In the genomic region with DNA sequence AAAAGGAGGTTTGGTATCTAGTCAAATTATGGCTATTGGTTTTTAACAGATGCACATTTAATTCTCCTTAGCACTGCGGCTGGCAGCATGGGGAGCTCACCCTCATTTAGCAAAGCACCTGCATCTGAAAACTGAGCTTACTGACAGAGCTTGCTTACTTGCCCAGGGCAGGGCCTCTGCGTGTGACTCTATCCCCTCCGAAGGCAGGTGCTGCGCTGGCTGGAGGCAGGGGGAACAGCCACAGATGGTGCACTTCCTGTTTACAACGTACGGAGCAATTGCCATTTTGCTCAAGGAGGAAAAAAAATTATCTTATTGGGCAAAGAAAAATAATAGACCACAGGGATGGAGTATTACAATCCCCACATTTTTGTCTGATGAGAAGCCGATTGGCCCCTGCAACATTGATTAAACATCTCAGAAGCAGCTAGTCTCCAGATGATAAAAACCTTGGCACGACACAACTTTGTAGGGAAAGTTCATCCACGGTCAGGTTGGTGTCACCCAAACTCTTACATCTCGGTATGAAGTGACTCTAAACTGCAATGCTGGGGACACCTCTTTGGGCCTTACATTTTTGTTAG, we compare ENCODE assay signal across 20 mouse cellular contexts.
A peak's percentile ranks its signal among the peaks of the same experiment; 100 is the strongest.
DNase-seq lines count a peak whose midpoint lies in the region; ATAC-seq lines count a peak whose summit lies in the region.
"Had no signal": no experiment of that assay in that cellular context is flagged by ENCODE, and none has a peak within 500 bp of the region (broad histone marks: within the 10 kb centered on the region; RNA-seq: fewer than 3 reads in every experiment).

No protein-coding gene starts in this region.

- peaks cover 6% of the 10 kb centered on the region; the same call in 1 of the 2 replicates for H3K4me1 ChIP-seq in limb, embryonic 11.5 days (ENCODE audit: control insufficient read depth, insufficient read depth, low read length)
- H3K4me1 ChIP-seq in hindbrain, embryonic 13.5 days (replicated peaks): no peaks in the 10 kb centered on the region
- no peaks in the 10 kb centered on the region for H3K4me1 ChIP-seq in midbrain, embryonic 15.5 days
- H3K4me1 ChIP-seq: hindbrain, embryonic 15.5 days; intestine, embryonic 15.5 days; liver, embryonic 15.5 days; midbrain, embryonic 13.5 days had no signal

- H3K4me3 ChIP-seq in limb, embryonic 11.5 days (ENCODE audit: low read depth, low read length): no peak overlapping the region
- no peak overlapping the region for H3K4me3 ChIP-seq in hindbrain, embryonic 13.5 days
- no peak overlapping the region for H3K4me3 ChIP-seq in midbrain, embryonic 15.5 days
- H3K4me3 ChIP-seq: embryonic facial prominence, embryonic 15.5 days; hindbrain, embryonic 15.5 days; intestine, embryonic 15.5 days; limb, embryonic 15.5 days; liver, embryonic 15.5 days; midbrain, embryonic 13.5 days had no signal

- H3K9ac ChIP-seq in limb, embryonic 11.5 days (ENCODE audit: low read length): no peak overlapping the region
- H3K9ac ChIP-seq in hindbrain, embryonic 13.5 days: no peak overlapping the region
- no peak overlapping the region for H3K9ac ChIP-seq in midbrain, embryonic 15.5 days
- H3K9ac ChIP-seq: embryonic facial prominence, embryonic 15.5 days; hindbrain, embryonic 15.5 days; intestine, embryonic 15.5 days; limb, embryonic 15.5 days; liver, embryonic 15.5 days; midbrain, embryonic 13.5 days had no signal

- H3K9me3 ChIP-seq in limb, embryonic 11.5 days (ENCODE audit: control insufficient read depth, low read length): no peaks in the 10 kb centered on the region
- no peaks in the 10 kb centered on the region for H3K9me3 ChIP-seq in hindbrain, embryonic 13.5 days
- no peaks in the 10 kb centered on the region for H3K9me3 ChIP-seq in midbrain, embryonic 15.5 days
- H3K9me3 ChIP-seq: embryonic facial prominence, embryonic 15.5 days; hindbrain, embryonic 15.5 days; intestine, embryonic 15.5 days; limb, embryonic 15.5 days; liver, embryonic 15.5 days; midbrain, embryonic 13.5 days had no signal

- 38% methylated on average over 10 of the region's 10 CpGs for WGBS in limb, embryonic 11.5 days
- 79% methylated on average over 10 of the region's 10 CpGs for WGBS in hindbrain, embryonic 13.5 days
- 85% methylated on average over 10 of the region's 10 CpGs for WGBS in midbrain, embryonic 15.5 days

- peak; percentile 44 for DNase-seq in CD4-positive, CD25-positive, alpha-beta regulatory T cell, adult 2 months (ENCODE audit: low read depth, low spot score)
- peak; percentile 17 for DNase-seq in heart, adult 8-10 months (ENCODE audit: low spot score)
- no peak for DNase-seq in heart, postnatal 25 days (ENCODE audit: low spot score)
- peak; percentile 24 for DNase-seq in limb, embryonic 11.5 days (ENCODE audit: low spot score)
- peak; percentile 88 for DNase-seq in thymus, postnatal 14 days
- DNase-seq: adrenal gland, postnatal 25 days; cerebellum, adult 11 months; cerebellum, postnatal 14 days; lung, postnatal 10 days had no signal

- no peak overlapping the region for H3K4me2 ChIP-seq in limb, embryonic 11.5 days (ENCODE audit: low read depth, severe bottlenecking)
- H3K4me2 ChIP-seq in hindbrain, embryonic 13.5 days: no peak overlapping the region
- H3K4me2 ChIP-seq in midbrain, embryonic 15.5 days: no peak overlapping the region
- H3K4me2 ChIP-seq: embryonic facial prominence, embryonic 15.5 days; hindbrain, embryonic 15.5 days; intestine, embryonic 15.5 days; limb, embryonic 15.5 days; liver, embryonic 15.5 days; midbrain, embryonic 13.5 days had no signal

- H3K36me3 ChIP-seq in limb, embryonic 11.5 days (ENCODE audit: control insufficient read depth, insufficient read depth, low read length): no peaks in the 10 kb centered on the region
- no peaks in the 10 kb centered on the region for H3K36me3 ChIP-seq in hindbrain, embryonic 13.5 days
- no peaks in the 10 kb centered on the region for H3K36me3 ChIP-seq in midbrain, embryonic 15.5 days (replicated peaks)
- H3K36me3 ChIP-seq: embryonic facial prominence, embryonic 15.5 days; hindbrain, embryonic 15.5 days; intestine, embryonic 15.5 days; limb, embryonic 15.5 days; liver, embryonic 15.5 days; midbrain, embryonic 13.5 days had no signal

- no peaks in the 10 kb centered on the region for H3K27me3 ChIP-seq in limb, embryonic 11.5 days (ENCODE audit: control insufficient read depth, insufficient read depth, low read length)
- no peaks in the 10 kb centered on the region for H3K27me3 ChIP-seq in hindbrain, embryonic 13.5 days
- H3K27me3 ChIP-seq in midbrain, embryonic 15.5 days (replicated peaks): no peaks in the 10 kb centered on the region
- H3K27me3 ChIP-seq: embryonic facial prominence, embryonic 15.5 days; hindbrain, embryonic 15.5 days; intestine, embryonic 15.5 days; limb, embryonic 15.5 days; liver, embryonic 15.5 days; midbrain, embryonic 13.5 days had no signal

- intact Hi-C loops in heart, postnatal 25 days (cut with DNase I): no loop called here

- H3K27ac ChIP-seq in limb, embryonic 11.5 days (replicated peaks; ENCODE audit: low read depth, low read length): no peak overlapping the region
- no peak overlapping the region for H3K27ac ChIP-seq in hindbrain, embryonic 13.5 days
- no peak overlapping the region for H3K27ac ChIP-seq in midbrain, embryonic 15.5 days
- H3K27ac ChIP-seq: embryonic facial prominence, embryonic 15.5 days; hindbrain, embryonic 15.5 days; intestine, embryonic 15.5 days; kidney, postnatal 0 days; limb, embryonic 15.5 days; liver, embryonic 15.5 days; midbrain, embryonic 13.5 days had no signal

- ATAC-seq in CD4-positive, CD25-positive, alpha-beta regulatory T cell, adult 4 months: no peak
- ATAC-seq in limb, embryonic 11.5 days (ENCODE audit: insufficient number of reproducible peaks, low FRiP score, low TSS enrichment, low read depth): no peak
- no peak for ATAC-seq in hindbrain, embryonic 13.5 days (ENCODE audit: low FRiP score)
- no peak for ATAC-seq in midbrain, embryonic 15.5 days (replicated peaks)
- ATAC-seq: forebrain, embryonic 16.5 days; intestine, embryonic 15.5 days; midbrain, embryonic 13.5 days had no signal
